Mouse (Mus musculus) midbrain, embryonic 11.5 days (tissue): ENCODE measurements at regions not wholly inside any gene's neighbourhood (a gene's known extent, or its start where the extent isn't known, plus 50 kb on each side); places are given as distances from the start of the nearest gene placed in this dataset.

Source experiments
- ATAC-seq: fragments of 200-750 bp; cut with Nextera tagmentation; 2 replicates; pipeline ENCODE4 v1.8.0; 2017; ENCODE audit warnings: moderate TSS enrichment, moderate library complexity; ENCODE audit not compliant: low FRiP score
- DNase-seq: peaks from one replicate; pipeline ENCODE4 v3.0.0; 2015; ENCODE audit warnings: low spot score; ENCODE audit errors: missing footprints
- H3K27ac ChIP-seq: fragments of 300-500 bp; sonication (generic); 2 replicates; pipeline ENCODE4 v1.5.1; 2014; ENCODE audit warnings: low read depth, low read length
- H3K27me3 ChIP-seq: fragments of 300-500 bp; sonication (generic); 2 replicates; pipeline ENCODE4 v1.6.1; 2014; ENCODE audit warnings: mild to moderate bottlenecking, low read length, moderate library complexity, mixed read lengths; ENCODE audit not compliant: control insufficient read depth, insufficient read depth
- H3K36me3 ChIP-seq: fragments of 300-500 bp; sonication (generic); 2 replicates; pipeline ENCODE4 v1.6.1; 2014; ENCODE audit warnings: mild to moderate bottlenecking, low read length, moderate library complexity, mixed read lengths; ENCODE audit not compliant: control insufficient read depth, insufficient read depth
- H3K4me1 ChIP-seq: fragments of 300-500 bp; sonication (generic); 2 replicates; pipeline ENCODE4 v1.6.1; 2014; ENCODE audit warnings: low read length; ENCODE audit not compliant: control insufficient read depth, insufficient read depth
- H3K4me2 ChIP-seq: fragments of 300-500 bp; sonication (generic); 2 replicates; pipeline ENCODE4 v1.6.1; 2014; ENCODE audit warnings: mild to moderate bottlenecking, moderate library complexity
- H3K4me3 ChIP-seq: fragments of 300-500 bp; sonication (generic); 2 replicates; pipeline ENCODE4 v1.5.1; 2014; ENCODE audit warnings: low read depth, low read length
- H3K9ac ChIP-seq: fragments of 300-500 bp; sonication (generic); 2 replicates; pipeline ENCODE4 v1.6.1; 2014; ENCODE audit warnings: low read length
- H3K9me3 ChIP-seq: fragments of 300-500 bp; sonication (generic); 2 replicates; pipeline ENCODE4 v1.6.1; 2016; ENCODE audit warnings: low read length; ENCODE audit not compliant: control insufficient read depth

DNA sequence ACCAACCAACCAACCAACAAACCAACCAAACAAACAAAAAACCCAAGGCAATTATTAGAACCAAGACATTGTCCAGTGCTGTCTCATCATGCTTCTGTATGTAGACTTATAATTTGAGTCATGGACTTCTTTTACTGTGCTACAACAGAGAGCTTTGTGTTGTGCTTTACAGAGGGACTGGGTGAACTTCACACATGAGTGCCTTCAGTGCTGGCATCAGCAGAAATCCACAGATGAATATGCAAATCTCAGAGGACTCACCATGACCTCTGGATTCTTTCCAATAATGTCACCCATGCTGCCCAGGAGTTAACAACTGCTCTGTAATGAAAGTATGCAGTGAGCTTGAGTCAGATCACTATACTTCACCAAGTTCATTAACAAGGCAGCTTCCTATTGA, 76.7 kb upstream of the Grm3 start:
- Histone ChIP-seq H3K27me3 (no peaks in the 10 kb centered on the region), H3K4me3 (no peak overlapping the region), H3K9me3 (no peaks in the 10 kb centered on the region), H3K9ac (no peak overlapping the region), H3K36me3 (no peaks in the 10 kb centered on the region), H3K4me2 (no peak overlapping the region), H3K4me1 (no peaks in the 10 kb centered on the region), H3K27ac (no peak overlapping the region)
- ATAC-seq: no peak
- DNase-seq: no peak

DNA sequence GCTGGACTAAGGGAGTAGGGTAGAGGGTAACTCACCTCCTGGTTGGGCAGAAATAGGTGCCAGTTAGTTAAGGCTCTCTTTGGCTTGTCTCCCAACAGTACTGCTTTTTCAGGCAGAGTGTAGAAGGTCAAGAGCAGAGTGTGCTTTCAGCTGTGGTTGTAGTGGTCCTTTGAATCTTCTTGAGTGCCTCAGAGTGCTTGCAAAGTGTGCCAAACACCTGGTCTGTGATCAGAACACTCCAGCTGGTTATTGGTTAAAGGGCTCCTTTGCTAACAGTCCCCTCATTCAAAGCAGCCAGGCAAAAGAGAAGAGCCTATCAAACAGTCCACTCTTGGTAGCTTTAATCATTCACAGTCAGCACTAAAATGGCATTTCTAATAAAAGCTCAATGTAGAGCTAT, 56.1 kb upstream of the Grm3 start:
- no peak for DNase-seq
- ATAC-seq: no peak
- Histone ChIP-seq H3K9ac (no peak overlapping the region), H3K9me3 (no peaks in the 10 kb centered on the region), H3K4me2 (no peak overlapping the region), H3K36me3 (no peaks in the 10 kb centered on the region), H3K4me1 (no peaks in the 10 kb centered on the region), H3K4me3 (no peak overlapping the region), H3K27ac (no peak overlapping the region), H3K27me3 (no peaks in the 10 kb centered on the region)
